Mouse (Mus musculus) bone marrow macrophage, adult 2 months (primary cell): Measurements from ENCODE around the gene Dusp11.

Experiments
- CTCF ChIP-seq: IDR thresholded peaks from 2 replicates; pipeline ENCODE4 v1.5.1; 2012; ENCODE audit warnings: low read depth, mild to moderate bottlenecking, low read length, moderate library complexity
- POLR2A ChIP-seq: IDR thresholded peaks from 2 replicates; pipeline ENCODE4 v1.6.1; 2012; ENCODE audit warnings: mild to moderate bottlenecking, low read depth, low read length, borderline replicate concordance

DNA sequence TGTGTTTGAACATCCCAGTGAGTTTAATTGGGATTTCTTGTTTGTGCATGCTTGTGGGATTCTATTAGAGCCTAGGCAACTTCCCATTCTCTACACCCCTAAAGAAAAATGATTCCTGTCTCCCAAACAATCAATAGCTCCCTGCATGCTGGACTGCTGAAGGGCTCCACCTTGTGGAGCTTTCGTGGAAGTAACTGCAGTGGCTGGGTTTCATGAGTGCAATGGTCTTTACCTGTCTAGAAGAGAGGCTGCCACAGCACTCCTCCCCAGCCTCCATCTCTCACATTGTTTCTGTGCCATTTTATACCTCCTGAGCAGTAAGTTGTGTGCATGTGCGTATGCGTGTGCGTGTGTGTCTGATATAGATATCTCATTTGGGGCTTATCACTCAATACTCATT is 48.5 kb upstream of the Dusp11 start:
- TF ChIP-seq CTCF: peak; percentile 43; the same call in 1 of the 2 replicates
- no peak for TF ChIP-seq POLR2A
